Mouse (Mus musculus) forebrain, embryonic 12.5 days (tissue): ENCODE results near the gene Pigp. TPM values are rescaled to one million over a fixed set of nuclear protein-coding genes. Genes with fewer than 3 reads are reported as not detected.
A peak's percentile ranks its signal among the peaks of the same experiment; 100 is the strongest.

Experiments used
- ATAC-seq: fragments of 200-750 bp; cut with Nextera tagmentation; 2 replicates; pipeline ENCODE4 v1.8.0; 2017; ENCODE audit warnings: moderate TSS enrichment; ENCODE audit not compliant: low FRiP score
- H3K27ac ChIP-seq: fragments of 300-500 bp; sonication (generic); 2 replicates; pipeline ENCODE4 v1.5.1; 2016; ENCODE audit warnings: mild to moderate bottlenecking
- H3K27me3 ChIP-seq: fragments of 300-500 bp; sonication (generic); 2 replicates; pipeline ENCODE4 v1.6.1; 2016; ENCODE audit warnings: mild to moderate bottlenecking
- H3K36me3 ChIP-seq: fragments of 300-500 bp; sonication (generic); replicated peaks from 2 replicates; pipeline ENCODE4 v1.6.1; 2016; ENCODE audit warnings: mild to moderate bottlenecking
- H3K4me1 ChIP-seq: fragments of 300-500 bp; sonication (generic); 2 replicates; pipeline ENCODE4 v1.6.1; 2016
- H3K4me2 ChIP-seq: fragments of 300-500 bp; sonication (generic); 2 replicates; pipeline ENCODE4 v1.6.1; 2016; ENCODE audit warnings: mild to moderate bottlenecking, moderate library complexity
- H3K4me3 ChIP-seq: fragments of 300-500 bp; sonication (generic); replicated peaks from 2 replicates; pipeline ENCODE4 v1.5.1; 2016; ENCODE audit warnings: mild to moderate bottlenecking
- H3K9ac ChIP-seq: fragments of 300-500 bp; sonication (generic); 2 replicates; pipeline ENCODE4 v1.6.1; 2016; ENCODE audit warnings: mild to moderate bottlenecking
- H3K9me3 ChIP-seq: fragments of 300-500 bp; sonication (generic); 2 replicates; pipeline ENCODE4 v1.6.1; 2016
- WGBS: fragments of 180-500 bp; shearing (Covaris S2); methylation state at CpG from one replicate; pipeline ENCODE4 v1.1.7; 2016; 5-methylcytosine and 5-hydroxymethylcytosine counted together
- polyA plus RNA-seq: library from polyadenylated mRNA; unstranded; fragments of >200 nt; fragmentation: Nextera tagmentation; extraction: Ambion mirVana; gene quantifications from 2 replicates; pipeline ENCODE4 v1.2.1, GENCODE M21; 2016

The Pigp gene
- polyA plus RNA-seq, 1 experiment from 2014 or later = 110 TPM

DNA sequence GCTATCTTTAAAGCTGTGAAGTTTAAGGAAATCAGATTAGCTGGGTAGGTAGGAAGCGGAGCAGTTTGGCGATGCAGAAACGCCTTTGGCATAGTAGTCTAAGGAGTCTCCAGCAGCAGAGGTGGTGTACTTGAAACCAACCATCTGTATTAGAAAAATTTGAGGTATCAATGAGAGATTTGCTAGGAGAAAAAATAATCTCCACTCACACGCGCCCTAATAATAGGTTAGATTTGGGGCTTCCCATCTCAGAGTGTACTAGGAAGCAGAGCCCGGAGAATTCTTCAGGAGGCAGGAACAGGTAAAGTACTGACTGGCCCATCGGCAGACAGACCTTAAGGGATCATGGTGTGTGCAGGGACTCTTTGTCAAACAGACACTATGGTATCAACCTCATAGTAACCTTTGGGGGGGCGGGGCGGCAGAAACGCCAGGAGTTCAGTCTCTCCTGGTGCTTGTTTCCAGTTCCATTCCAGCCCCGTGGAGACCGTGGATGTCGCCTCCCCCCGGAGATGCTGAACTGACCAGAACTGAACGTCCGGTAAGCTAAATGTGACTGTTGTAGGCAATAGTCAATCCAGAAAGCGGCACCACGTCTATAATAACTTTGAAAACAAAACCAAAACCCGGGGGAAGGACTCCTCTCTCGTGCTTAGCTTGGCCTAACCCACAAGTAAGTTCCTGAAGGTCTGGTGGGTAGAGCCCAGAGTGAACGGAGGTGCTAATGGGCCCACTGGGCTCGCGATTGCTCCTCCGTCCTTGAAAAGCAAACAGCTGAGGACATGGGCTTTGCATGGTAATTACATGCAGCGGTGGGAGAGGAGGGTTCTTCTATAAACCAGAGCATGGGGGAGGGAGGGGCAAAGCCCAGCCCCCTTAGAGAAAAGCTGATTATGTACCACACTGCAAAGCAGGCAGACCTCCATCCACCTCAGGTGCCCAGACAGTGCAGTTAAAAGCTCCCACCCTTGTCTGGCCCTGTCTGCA is 42.5 kb downstream of the Pigp start:
- peak overlapping the region; percentile 42; the same call in 1 of the 2 replicates for H3K27ac ChIP-seq
- H3K4me3 ChIP-seq = peak overlapping the region; percentile 45
- H3K4me1 ChIP-seq = peaks cover 31% of the 10 kb centered on the region
- peak overlapping the region; percentile 54; the same call in 1 of the 2 replicates for H3K9ac ChIP-seq
- H3K27me3 ChIP-seq = peaks cover 47% of the 10 kb centered on the region
- no peaks in the 10 kb centered on the region for H3K9me3 ChIP-seq
- no peaks in the 10 kb centered on the region for H3K36me3 ChIP-seq
- ATAC-seq = no peak; the same call in 1 of the 2 replicates
- WGBS = 8% methylated on average over 25 of the region's 25 CpGs
- H3K4me2 ChIP-seq = peak overlapping the region; percentile 73

DNA sequence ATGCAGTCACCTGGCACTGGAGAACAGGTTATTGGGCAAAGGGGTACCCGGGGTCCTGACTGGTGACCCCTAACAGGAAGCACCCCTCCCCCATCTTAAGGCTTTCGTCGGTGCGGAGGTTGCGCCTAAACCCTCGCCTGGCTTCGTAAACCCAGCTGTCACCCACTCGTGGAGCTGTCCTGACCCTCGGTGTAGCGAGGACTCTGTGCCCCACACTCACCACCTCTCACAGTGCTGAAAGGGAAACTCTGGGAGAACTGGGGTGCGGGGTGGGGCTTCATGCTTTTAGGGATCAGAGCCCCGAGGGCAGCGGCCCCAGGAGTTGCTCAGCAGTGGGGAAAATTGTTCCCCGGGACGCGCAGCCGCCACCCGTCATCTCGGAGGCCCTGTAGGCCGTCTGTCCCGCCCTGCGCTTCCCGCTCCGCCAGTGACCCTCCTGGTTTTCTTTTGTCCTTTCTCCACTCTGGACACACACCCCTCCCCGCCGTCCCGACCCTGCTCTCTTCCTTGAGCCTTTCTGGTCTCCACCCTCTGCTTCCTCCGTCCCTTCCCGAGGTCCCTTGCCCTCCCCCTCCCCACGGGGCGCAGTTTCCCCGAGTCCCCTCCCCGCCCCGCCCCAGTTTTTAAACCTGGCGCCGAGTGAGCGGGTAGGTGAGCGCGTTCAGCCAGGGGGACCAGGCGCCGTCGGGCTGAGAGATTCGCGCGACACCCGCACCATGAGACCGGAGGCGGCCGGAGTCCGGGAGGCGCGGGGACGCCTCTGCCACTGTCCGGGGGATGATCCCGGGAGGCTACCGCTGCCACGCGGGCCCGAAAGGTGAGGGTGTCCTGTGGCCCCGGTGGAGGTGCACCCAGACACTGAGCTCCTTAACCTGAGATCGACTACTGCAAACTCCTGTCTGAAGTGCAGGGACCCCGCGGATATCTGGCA is 43.6 kb downstream of the Pigp start, which contains the start of gene Ripply3:
Gene Ripply3, plus strand, starts transcription at position 640 of the 931 bp plus-strand sequence.
- under 1% methylated on average over 63 of the region's 63 CpGs for WGBS
- Histone ChIP-seq H3K4me3 (peak within 1 kb of the TSS; percentile 45), H3K9ac (peak within 1 kb of the TSS; percentile 54), H3K4me2 (peak within 1 kb of the TSS; percentile 73), H3K27ac (peak within 1 kb of the TSS; percentile 42; the same call in 1 of the 2 replicates), H3K36me3 (no peaks in the 10 kb centered on the region), H3K4me1 (peaks cover 31% of the 10 kb centered on the region), H3K9me3 (no peaks in the 10 kb centered on the region), H3K27me3 (peaks cover 47% of the 10 kb centered on the region)
- peak; percentile 42 for ATAC-seq

DNA sequence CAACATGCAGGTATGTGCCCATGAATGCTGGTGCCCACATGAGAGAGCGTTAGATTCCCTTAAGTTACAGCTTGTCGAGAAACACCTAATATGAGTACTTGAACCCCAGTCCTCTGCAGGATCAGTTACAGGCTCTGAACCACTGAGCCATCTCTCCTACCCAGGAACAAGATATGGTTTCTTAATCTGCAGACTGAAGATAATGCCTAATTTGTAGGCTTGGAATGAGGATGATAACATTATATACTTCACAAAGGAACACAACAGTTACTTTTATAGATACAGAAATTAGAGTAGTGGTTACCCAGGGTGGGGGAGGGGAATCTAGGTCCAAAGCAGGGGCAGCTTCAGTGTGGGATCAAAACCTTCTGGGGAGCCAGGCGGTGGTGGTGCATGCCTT is 45.6 kb downstream of the Pigp start:
- Histone ChIP-seq H3K4me2 (no peak overlapping the region), H3K36me3 (no peaks in the 10 kb centered on the region), H3K4me3 (no peak overlapping the region), H3K27ac (no peak overlapping the region), H3K27me3 (peaks cover 47% of the 10 kb centered on the region), H3K4me1 (peaks cover 31% of the 10 kb centered on the region), H3K9me3 (no peaks in the 10 kb centered on the region), H3K9ac (no peak overlapping the region)
- 84% methylated on average over 3 of the region's 3 CpGs for WGBS
- ATAC-seq = no peak

DNA sequence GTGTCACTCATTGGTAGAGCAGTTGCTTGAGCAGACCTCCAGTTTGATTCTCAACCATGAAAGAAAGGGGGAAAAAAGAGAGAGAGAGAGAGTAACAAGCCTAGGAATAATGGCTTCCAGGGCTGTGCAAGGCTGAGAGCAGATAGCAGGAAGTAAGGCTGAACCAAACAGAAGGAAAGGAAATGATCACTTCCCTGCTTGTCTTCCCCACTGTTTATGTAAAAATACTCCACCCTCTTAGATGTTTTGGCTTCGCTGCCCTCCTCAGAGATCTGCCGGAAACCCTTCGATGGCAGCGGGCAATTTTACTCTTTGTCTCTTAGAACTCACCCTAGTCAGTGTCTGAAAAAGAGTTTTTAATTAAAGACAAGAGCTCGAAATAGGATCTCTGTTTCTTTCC is 48.0 kb downstream of the Pigp start:
- Histone ChIP-seq H3K36me3 (no peaks in the 10 kb centered on the region), H3K9ac (no peak overlapping the region), H3K4me1 (peaks cover 11% of the 10 kb centered on the region), H3K4me3 (no peak overlapping the region), H3K9me3 (no peaks in the 10 kb centered on the region), H3K4me2 (no peak overlapping the region), H3K27me3 (peaks cover 31% of the 10 kb centered on the region), H3K27ac (no peak overlapping the region)
- WGBS = 82% methylated on average over 5 of the region's 5 CpGs
- ATAC-seq = no peak

DNA sequence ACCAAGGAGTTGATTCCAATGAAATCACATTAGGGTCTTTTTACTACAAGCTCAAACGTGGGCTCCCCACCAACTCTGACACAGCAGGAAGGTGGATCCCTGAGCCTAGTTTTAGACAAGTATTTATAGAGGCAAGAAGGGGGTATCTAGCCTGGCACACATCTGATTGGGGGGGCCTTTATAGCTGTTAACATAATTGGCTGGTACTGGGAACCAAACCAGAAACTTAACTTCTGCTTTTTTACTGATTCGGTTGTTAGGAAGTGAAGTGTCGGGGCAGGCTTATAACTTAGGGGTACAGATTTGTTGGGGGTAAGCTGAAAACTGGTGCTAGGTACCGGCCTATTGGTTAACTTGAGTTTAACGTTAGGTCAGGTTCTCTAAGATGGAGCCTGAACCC is 51.4 kb downstream of the Pigp start:
- 85% methylated on average over 5 of the region's 5 CpGs for WGBS
- H3K4me2 ChIP-seq = no peak overlapping the region
- no peaks in the 10 kb centered on the region for H3K36me3 ChIP-seq
- H3K27ac ChIP-seq = no peak overlapping the region
- no peaks in the 10 kb centered on the region; the same call in 1 of the 2 replicates for H3K27me3 ChIP-seq
- H3K4me3 ChIP-seq = no peak overlapping the region
- no peak for ATAC-seq
- H3K9me3 ChIP-seq = no peaks in the 10 kb centered on the region
- H3K4me1 ChIP-seq = no peaks in the 10 kb centered on the region
- H3K9ac ChIP-seq = no peak overlapping the region

DNA sequence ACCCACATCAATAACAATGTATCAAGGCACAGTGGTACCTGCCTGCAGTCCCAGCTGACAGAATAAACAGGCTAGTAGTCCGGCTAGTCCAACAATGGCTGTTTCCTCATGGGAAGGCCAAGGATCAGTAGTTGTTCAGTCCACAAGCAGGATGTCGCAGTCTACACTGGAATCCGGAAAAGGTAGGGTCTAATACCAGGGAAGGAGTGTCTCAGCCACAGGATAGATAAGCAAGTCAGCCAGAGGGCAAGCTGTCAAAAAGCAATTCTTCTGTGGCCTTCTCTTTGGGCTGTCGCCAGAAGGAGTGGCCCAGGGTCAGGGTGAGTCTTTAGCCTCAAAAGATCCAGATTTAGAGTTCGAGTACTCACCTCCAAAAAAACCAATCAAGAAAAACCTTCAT is 53.9 kb downstream of the Pigp start:
- H3K4me2 ChIP-seq = no peak overlapping the region
- H3K4me3 ChIP-seq = no peak overlapping the region
- 74% methylated on average over 5 of the region's 5 CpGs for WGBS
- no peaks in the 10 kb centered on the region for H3K36me3 ChIP-seq
- no peak for ATAC-seq
- no peaks in the 10 kb centered on the region for H3K9me3 ChIP-seq
- H3K27me3 ChIP-seq = peaks cover 4% of the 10 kb centered on the region; the same call in 1 of the 2 replicates
- no peak overlapping the region for H3K9ac ChIP-seq
- H3K4me1 ChIP-seq = no peaks in the 10 kb centered on the region
- no peak overlapping the region for H3K27ac ChIP-seq

DNA sequence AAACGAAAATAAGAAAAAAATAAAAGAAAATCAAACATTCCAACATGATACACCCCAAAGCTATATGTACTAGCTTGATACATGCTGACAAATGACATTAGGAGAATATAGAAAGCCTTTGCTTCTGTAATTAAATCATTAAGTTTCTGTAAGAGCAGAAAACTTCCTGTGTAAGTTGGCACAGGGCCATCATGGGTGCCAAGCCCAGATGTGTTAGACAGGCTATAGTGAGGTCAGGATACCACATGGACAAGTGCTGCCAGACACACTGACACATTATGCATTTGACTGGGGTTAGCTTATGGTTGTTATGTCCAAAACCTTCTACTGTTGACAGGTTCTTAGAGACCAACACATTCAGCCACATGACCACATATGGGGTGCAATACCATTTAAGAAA is 56.4 kb downstream of the Pigp start:
- Histone ChIP-seq H3K9ac (no peak overlapping the region), H3K27me3 (peaks cover 4% of the 10 kb centered on the region; the same call in 1 of the 2 replicates), H3K9me3 (no peaks in the 10 kb centered on the region), H3K27ac (no peak overlapping the region), H3K4me2 (no peak overlapping the region), H3K4me1 (peaks cover 7% of the 10 kb centered on the region), H3K4me3 (no peak overlapping the region), H3K36me3 (no peaks in the 10 kb centered on the region)
- no peak for ATAC-seq
- 63% methylated on average over 1 of the region's 1 CpGs for WGBS

DNA sequence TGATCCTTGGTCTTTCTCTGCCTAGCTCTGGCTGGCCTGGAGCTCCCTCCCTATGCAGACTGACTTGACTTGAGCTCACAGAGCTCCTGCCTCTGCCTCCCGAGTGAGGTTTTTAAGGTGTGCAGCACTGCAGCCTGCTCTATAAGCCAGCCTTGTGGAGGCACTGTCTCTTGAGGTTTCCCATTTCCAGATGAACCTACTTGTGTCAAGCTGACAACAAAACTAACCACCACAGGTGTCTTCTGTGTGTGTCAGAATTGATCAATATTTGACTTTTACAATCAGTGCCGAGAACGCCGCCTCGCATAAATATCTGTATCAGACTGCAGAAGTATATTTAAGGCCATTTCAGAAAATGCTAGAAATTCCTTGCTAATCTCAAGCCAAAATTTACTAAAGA is 57.0 kb downstream of the Pigp start:
- Histone ChIP-seq H3K27me3 (peaks cover 4% of the 10 kb centered on the region; the same call in 1 of the 2 replicates), H3K4me1 (peaks cover 7% of the 10 kb centered on the region), H3K9ac (no peak overlapping the region), H3K36me3 (no peaks in the 10 kb centered on the region), H3K27ac (no peak overlapping the region), H3K9me3 (no peaks in the 10 kb centered on the region), H3K4me2 (no peak overlapping the region), H3K4me3 (no peak overlapping the region)
- ATAC-seq = no peak
- WGBS = 91% methylated on average over 5 of the region's 5 CpGs

DNA sequence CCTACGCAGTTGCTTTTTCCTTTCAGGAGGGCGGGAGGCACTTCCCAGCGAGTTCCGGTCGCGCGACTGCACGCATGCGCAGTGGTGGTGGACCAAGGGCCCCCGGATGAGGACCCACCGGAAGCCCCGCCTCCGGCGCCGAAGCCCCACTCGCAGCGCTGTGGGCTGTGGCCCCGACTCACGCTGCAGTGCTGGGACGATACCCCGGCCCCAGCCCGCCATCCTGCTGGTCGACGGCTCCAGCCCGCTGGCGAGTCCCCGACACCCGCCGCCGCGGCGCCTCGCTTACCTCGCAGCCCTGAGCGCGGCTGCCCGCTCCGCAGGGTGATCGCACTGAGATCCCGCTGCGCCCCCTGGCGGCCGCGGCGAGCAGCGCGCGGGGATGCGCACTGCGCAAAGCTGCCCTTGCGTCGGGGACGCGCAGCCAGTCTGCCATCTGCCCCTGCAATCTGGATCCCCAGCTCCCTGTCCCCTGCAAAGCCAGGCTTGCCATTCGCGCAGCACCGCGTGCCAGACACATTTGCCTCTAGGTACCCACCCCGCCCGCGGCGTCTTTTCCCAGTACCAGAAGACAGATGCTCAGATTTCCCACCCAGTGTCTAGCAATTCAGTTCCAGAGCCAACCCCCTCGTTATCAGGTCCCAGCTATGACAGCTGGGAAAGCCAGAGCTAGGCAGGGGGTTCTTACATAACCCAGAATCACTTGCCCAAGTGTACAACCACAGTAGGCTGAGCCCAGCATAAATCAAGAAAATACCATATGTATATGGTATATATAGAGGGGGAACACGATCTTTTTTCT is 58.2 kb downstream of the Pigp start, which contains the start of gene Hlcs:
Gene Hlcs, minus strand, starts transcription at position 343 of the 802 bp plus-strand sequence.
- Histone ChIP-seq H3K4me2 (peak within 1 kb of the TSS; percentile 62), H3K27ac (peak within 1 kb of the TSS; percentile 99), H3K4me3 (peak within 1 kb of the TSS; percentile 70), H3K27me3 (peaks cover 4% of the 10 kb centered on the region; the same call in 1 of the 2 replicates), H3K4me1 (peaks cover 7% of the 10 kb centered on the region), H3K9ac (peak within 1 kb of the TSS; percentile 89), H3K9me3 (no peaks in the 10 kb centered on the region), H3K36me3 (no peaks in the 10 kb centered on the region)
- peak; percentile 93 for ATAC-seq
- under 1% methylated on average over 64 of the region's 64 CpGs for WGBS

DNA sequence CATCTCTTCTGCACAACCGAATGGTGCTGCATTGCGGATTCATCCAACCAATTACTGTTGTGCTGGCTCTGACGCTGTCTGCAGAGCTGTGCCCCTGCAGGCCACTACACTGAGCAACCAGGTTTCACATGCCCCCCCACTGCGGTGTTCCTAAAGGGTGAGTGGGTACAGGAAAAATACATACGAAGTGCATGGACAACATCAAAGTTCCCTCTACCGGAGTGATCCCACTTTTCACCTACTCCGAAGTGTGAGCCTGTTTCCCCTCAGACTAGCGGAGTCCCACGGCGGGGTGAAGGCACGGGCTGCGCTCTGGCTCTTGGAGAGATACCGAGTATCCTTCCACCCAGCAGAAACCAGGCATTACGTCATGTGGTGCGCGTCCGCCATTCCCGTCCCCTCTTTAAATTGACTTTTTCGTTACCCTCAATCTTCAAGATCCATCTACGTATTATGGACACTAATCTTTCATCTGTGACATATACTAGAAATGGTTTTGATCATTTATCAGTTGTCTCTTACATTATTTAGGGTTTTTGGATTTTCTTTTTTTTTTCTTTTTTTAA is 58.9 kb downstream of the Pigp start:
- Histone ChIP-seq H3K4me3 (peak overlapping the region; percentile 70), H3K4me1 (peaks cover 8% of the 10 kb centered on the region), H3K9me3 (no peaks in the 10 kb centered on the region), H3K9ac (peak overlapping the region; percentile 89), H3K27me3 (peaks cover 4% of the 10 kb centered on the region; the same call in 1 of the 2 replicates), H3K27ac (peak overlapping the region; percentile 99), H3K36me3 (no peaks in the 10 kb centered on the region), H3K4me2 (peak overlapping the region; percentile 62)
- WGBS = 0% methylated on average over 20 of the region's 20 CpGs
- ATAC-seq = peak; percentile 89

DNA sequence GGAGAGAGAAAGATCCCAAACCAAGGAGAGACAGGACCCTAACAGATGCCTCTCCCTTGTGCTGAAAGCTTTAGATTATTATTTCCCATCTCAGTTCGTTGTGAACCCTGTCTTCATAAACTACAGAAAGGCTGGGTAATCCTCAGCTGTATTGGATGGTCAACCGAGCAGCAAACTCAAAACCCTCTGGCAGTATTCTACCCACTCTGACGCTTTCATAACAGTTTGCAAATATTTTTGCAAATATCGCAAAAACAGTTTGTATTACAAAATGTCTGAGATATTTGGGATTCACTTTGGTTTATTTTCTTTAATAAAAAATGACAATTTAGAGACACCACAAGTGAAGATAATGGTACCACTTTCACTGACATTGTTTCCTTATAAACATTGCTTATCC is 59.7 kb downstream of the Pigp start:
- no peak for ATAC-seq
- Histone ChIP-seq H3K36me3 (no peaks in the 10 kb centered on the region), H3K9ac (peak overlapping the region; percentile 42), H3K4me2 (peak overlapping the region; percentile 62), H3K4me3 (peak overlapping the region; percentile 14; the same call in 1 of the 2 replicates), H3K27ac (no peak overlapping the region), H3K9me3 (no peaks in the 10 kb centered on the region), H3K27me3 (peaks cover 4% of the 10 kb centered on the region; the same call in 1 of the 2 replicates), H3K4me1 (peaks cover 12% of the 10 kb centered on the region)
- 75% methylated on average over 4 of the region's 4 CpGs for WGBS
